Mouse (Mus musculus) ES-E14 (cell line): ENCODE measurements at regions not wholly inside any gene's neighbourhood (a gene's known extent, or its start where the extent isn't known, plus 50 kb on each side); places are given as distances from the start of the nearest gene placed in this dataset.

Experiments
- CHD2 ChIP-seq: IDR thresholded peaks from 2 replicates; pipeline ENCODE4 v1.6.1; 2014; ENCODE audit warnings: mild to moderate bottlenecking, low read depth, low read length, inconsistent platforms
- HCFC1 ChIP-seq: IDR thresholded peaks from 2 replicates; pipeline ENCODE4 v1.6.1; 2012; ENCODE audit warnings: low read length, inconsistent platforms, borderline replicate concordance; ENCODE audit not compliant: insufficient read depth
- MAFK ChIP-seq: IDR thresholded peaks from 2 replicates; pipeline ENCODE4 v1.6.1; 2014; ENCODE audit warnings: mild to moderate bottlenecking, low read depth, low read length, inconsistent platforms; ENCODE audit not compliant: insufficient read depth
- ZNF384 ChIP-seq: IDR thresholded peaks from 2 replicates; pipeline ENCODE4 v1.6.1; 2012; ENCODE audit warnings: low read depth, low read length, inconsistent platforms

DNA sequence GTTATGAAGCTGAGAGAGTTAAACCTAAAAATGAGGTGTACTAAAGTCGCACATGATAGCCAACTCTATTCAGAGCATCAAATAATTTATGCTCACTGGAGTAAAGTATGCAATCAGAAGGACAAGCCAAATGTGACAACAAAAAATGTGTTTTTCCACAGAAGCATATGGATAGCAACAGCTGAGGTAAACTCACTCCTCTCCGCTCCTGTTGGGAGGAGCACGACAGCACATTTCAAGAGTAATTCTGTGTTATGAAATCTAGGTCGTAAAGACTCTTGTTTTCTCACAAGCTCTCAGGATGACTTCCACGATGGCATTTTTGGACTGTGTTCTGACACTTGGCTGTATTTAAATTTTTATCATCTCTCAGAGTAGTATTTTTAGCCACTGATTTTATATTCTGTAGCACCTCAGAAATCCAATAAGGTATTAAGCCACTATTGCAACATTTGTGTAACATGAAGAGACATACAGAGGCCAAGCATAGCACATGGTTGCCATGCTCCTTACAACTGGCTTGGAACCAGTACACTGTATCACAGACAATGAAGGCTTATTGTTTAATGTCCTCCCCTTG, 70.3 kb upstream of the Mbnl1 start:
- no peak for TF ChIP-seq ZNF384
- no peak for TF ChIP-seq MAFK
- TF ChIP-seq CHD2: no peak
- TF ChIP-seq HCFC1: no peak
